Mouse (Mus musculus): ENCODE data around the gene Mcrip2.

The Mcrip2 gene
- long read RNA-seq, experiment 1, transcript Mcrip2-201 (5 exons, 842 nt): major isoform, 114 of 162 reads
- long read RNA-seq, experiment 1, transcript Mcrip2-206 (6 exons, 945 nt): minor isoform, 8 of 162 reads
- long read RNA-seq, experiment 1, partial matches to known transcripts: 31 of 162 reads
- long read RNA-seq, experiment 1, other reads (novel, unspliced or antisense): 8 of 162 reads
- long read RNA-seq, experiment 2, transcript Mcrip2-201 (5 exons, 842 nt): major isoform, 169 of 242 reads
- long read RNA-seq, experiment 2, transcript Mcrip2-206 (6 exons, 945 nt): minor isoform, 7 of 242 reads
- long read RNA-seq, experiment 2, partial matches to known transcripts: 38 of 242 reads
- long read RNA-seq, experiment 2, other reads (novel, unspliced or antisense): 22 of 242 reads

DNA sequence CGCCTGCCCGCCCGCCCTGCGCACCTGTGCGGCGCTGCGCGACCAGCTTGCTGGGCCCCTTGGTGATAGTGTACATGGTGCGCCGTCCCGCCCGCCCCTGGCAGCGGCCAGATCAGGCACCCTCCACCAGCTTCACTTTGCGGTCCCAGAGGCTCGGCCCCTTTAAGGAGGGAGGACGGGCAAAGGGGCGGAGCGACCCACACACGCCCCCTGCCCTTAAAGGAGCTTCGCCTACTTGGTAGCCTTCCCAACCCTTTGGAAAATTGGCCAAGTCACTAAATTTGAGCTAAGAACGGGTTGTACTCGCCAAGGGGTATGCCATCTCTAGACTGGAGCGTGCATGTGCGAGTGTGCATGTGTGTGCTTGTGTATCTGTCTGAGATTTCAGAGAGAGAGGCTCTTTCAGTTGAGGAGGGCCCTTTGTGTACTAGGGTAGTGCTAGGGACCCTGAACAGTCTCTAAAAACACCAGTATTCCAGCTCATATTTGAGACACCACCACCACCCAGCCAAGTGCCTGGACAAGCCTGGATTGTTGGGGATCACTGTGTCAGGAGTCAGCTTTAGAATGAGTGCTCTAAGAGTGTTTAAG lies at the start of gene Mcrip2:
Gene Mcrip2 (minus strand): TSS at position 164 of the 591 bp plus-strand sequence.
- intact Hi-C loops (cut with DNase I): no loop called here

DNA sequence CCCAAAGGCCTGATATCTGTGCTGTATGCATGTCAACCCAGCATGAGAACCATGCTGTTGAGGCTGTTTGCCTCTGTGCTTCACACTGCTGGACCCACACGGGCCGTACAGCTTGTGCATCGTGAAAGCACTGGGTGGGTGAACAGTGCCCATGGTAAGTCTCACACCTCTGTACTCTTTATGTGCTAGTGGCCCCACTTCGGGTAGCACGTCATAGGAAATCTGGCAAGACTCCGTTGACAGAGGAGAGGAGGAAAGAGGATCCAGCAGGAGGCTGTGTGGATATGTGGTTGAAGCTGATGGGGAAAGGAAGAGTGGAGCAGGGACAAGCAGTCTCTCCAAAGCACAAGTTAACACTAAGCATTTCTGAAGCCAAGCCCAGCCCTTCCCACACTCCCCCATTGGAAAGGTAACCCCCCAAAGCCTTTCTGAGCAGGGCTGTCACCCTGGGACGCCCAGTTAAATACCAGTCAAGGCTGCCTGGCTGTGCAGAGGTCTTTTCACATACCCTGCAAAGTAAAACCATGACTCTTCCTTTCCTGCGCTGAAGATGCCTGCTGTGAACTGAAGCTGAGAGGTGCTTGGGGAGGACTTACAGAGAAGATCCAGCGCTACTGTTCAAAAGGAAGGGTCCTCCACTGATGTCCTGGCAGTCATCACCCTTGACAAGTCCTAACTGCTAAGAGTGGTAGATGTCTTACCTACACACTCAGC lies 49.6 kb upstream of the Mcrip2 start:
- intact Hi-C loops (cut with DNase I): no loop called here

DNA sequence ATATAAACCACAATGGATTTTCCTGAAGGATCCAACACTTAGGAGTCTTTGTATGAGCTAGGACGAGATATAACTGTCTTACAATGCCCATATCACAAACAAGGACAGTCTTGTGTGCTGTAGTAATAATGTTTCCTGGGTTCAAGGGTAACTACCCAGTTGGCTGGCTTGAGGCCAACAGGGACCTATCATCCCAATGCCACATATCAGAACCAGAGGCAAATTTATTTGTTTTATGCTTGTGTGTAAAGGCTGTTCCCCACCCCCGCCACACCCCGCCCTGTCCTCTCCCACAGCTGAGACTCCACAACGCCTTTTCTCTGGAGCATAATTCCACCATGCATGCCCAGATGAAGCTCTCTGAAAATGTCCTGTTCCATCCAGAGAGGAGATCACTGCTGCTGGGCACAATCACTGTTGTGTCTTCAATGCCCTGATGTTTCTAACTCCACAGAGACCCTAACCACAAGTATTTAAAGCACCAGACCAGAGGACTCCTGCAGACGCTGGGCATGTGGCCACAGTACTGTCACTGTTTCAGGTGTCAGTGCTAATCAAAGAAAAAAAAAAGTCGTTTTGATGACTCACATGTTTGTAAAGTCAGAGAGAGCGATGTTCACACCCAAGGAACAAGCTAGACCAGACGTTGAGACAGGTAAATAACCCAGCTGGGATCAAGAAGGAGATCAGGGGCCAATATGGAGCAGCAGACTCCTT lies 48.5 kb upstream of the Mcrip2 start:
- intact Hi-C loops (cut with DNase I): no loop called here

DNA sequence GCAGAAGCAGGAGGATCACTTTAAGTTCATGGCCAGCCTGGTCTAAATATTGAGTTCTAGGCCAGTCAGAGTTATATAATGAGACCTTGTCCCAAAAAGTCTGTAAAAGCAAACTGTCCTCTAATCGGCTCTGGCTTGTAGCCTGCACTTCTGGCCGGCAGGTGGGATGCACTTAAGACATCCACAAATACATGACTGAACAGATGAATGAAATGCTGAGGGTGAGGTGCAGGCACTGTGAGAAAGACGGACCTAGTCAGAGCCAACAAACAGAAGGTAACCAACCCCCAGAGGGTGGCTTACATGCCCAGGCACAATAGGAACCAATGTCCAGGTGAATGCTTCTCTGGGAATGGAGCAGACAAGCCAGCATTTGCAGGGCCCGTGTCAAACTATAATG lies 45.7 kb upstream of the Mcrip2 start:
- intact Hi-C loops (cut with DNase I): no loop called here

DNA sequence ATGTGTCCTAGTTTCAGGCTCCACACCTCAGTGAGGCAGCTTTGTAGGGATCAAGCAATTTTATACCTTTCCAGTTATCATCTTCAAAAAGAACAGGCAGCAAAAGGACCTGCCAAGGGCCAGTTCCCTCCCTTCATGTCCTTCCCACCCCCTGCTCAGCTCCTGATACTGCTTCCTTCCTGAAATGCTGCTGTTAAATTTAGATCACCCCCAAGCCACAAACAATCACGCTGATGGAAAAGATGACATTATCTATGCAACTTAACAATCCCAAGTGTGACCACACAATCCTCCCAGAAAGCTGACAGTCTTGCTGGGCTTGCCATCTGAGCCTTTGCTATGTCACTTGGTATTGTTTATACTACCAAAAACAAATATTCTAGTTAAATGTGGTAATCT lies 45.3 kb upstream of the Mcrip2 start:
- intact Hi-C loops (cut with DNase I): no loop called here

DNA sequence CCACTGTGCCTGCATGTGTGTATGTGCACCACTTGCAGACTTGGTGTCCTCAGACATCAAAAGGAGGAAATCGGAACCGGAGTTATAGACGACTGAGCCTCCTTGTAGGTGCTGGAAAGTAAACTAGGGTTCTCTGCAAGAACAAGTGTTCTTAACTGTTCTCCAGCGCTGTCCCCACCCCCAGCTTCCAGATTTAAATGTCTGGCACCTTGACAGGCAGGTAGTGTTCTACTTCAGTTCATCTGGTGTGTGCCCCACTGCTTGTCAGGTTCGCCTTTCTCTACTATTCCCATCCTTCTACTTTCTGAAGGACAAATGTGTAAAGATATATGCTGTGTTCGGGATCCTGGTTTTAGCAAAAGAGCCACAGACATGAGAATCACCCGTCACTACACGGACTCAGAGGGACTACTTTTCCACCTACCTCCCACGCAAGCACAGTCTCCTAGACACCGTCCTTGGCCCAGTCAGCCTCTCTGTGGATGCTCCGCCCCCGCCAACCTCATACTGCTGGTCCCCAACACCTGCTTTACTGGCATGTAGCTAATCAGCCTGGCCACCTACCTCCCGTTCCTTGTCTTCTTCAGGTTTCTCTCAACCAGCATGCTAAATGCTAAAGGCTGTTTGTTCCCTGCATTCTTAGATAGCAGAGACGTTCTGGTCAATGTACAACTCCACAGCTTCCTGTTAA lies 44.8 kb upstream of the Mcrip2 start:
- intact Hi-C loops (cut with DNase I): no loop called here

DNA sequence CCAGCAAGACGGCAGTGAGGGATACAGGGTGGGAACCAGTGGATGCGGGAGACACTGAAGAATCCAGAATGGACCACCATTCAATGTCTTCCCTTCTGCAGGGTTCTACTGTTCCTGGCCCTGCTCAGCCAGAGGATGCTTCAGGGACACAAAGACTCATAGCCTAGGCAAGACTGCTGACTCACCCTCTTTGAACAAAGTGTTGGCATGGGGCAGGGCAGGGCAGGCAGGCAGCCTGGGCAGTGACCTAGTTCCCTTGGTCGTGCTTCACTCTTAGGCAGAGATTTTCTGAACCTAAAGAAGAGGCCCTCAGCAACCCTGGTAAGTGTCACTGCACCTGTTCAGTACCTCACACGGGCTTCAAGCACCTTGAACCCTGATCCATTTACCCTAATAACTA lies 43.3 kb upstream of the Mcrip2 start:
- intact Hi-C loops (cut with DNase I): no loop called here

DNA sequence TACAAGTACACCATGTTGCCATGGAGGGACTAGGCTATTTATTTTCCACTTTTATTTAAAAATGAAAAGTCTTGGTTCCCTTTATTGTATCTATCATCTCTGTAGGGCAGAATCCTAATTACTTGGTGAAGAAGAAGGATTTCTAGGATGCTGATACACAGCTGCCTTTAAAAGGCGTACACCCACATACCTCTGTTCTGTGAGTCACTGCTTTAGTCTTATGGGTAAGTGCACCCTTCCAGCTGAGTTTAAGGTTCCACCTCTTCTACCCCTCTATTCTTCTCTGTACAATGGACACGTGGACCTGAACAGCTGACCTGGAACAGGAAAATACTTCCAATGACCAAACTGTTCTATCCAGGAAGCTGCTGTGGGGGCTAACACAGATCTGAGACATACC lies 39.1 kb upstream of the Mcrip2 start:
- intact Hi-C loops (cut with DNase I): no loop called here

DNA sequence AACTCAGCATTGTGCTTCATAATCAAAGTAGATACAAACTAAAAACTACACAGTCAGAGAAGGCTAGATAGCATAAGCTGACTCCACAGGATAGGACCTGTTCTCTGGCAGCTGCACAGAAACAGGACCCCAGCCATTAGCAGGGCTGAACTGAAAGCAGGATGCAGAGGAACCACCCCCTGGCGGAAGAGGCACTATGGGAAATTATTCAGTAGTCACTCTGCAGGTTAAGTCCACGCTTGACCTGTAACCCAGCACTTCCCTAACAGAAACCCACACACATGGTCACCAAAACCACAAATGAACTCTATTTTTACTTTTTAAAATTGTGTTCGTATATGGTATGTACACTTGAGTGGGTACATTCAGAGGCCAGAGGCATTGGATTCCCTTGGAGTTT lies 34.5 kb upstream of the Mcrip2 start:
- intact Hi-C loops (cut with DNase I): no loop called here

DNA sequence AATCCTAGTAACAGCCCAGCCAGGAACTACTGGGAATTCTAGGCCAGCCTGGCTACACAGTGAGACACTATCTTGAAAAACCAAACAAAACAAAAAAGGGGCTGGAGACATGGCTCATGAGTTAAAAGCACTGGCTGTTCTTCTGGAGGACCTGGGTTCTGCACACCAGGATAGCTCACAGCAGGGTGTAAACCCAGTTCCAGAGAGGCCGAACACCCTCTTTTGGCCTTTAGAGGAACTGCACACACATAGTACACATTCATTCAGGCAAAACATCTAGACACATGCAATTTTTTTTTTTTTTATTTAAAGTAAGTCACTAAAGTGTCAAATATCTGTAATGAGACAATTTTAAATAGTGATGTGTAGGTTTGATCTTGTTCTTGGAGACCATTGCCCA lies 31.6 kb upstream of the Mcrip2 start:
- intact Hi-C loops (cut with DNase I): no loop called here

DNA sequence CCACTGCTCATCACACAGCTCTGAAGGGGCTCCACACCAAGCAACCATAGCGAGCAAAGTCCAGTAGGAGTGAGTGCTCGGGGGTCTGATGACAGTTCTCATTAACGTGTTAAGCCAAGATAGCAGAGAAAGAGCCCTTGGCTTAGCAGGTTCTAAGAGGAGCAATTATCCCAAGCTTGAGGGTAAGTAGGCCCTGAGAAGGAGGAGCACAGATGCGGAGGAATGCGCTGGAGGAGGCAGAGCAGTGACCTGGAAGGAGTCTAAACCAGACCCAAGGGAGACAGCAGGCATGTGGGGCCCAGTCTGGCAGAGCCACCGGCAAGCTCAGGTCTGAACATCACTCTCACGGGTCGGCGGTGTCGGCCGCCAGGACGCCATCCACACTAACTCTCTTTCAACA lies 27.3 kb upstream of the Mcrip2 start:
- intact Hi-C loops (cut with DNase I): loop anchor here (10.0 kb wide), 1 partner anchor 199 kb away; the partner anchor contains the start of genes Decr2 and Nme4

DNA sequence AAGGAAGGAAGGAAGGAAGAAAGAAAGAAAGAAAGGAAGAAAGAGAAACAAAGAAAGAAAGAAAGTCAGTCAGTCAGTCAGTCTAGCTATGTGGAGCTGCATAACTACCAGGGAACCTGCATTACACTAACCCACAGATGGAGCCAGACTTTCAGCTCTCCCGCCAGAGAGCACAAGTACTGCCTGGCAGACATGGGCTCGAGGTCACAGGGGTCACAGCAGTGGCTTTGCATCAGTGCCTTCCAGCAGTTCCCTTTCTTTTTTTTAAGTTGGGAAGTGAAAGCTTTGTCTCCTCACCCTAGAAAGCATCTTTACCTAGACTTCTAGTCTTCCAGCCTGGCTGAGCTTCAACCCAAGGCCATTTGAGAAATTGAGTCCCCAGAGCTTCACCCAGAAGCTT lies 26.9 kb upstream of the Mcrip2 start:
- intact Hi-C loops (cut with DNase I): loop anchor here (10.0 kb wide), 1 partner anchor 199 kb away; the partner anchor contains the start of genes Decr2 and Nme4

DNA sequence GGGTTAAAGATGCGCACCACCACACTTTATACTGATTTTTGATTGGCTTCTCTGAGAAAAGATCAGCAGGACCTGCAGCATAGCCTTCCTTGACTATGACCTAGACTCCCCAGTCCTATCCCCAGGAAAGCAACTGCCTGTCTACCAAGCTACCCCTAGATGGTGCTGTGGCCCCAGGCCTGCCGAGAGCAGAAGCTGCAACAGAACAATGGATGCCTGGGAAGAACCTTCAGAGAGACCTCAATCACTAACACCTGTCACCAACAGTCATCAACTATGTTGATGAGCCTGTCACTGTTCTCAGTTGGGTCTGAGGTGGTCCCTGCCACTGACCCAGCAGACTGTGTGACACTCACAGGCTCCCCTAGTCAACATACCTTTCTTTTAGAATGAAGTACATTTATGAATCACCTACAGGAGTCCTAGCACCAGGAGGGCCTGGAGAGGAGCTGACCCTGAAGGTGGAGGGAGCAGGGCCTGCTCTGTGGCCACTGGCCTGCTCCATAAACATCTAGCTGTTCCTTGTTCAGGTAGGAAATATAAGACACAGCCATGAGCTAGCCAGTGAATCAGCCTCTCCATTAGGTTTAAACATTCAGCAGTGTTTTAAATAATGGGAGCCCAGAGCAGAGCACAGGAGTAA lies 25.5 kb upstream of the Mcrip2 start:
- intact Hi-C loops (cut with DNase I): loop anchor here (5.0 to 10.0 kb wide), 3 partner anchors 33 to 201 kb away; partner anchors contain the start of genes Decr2 and Nme4

DNA sequence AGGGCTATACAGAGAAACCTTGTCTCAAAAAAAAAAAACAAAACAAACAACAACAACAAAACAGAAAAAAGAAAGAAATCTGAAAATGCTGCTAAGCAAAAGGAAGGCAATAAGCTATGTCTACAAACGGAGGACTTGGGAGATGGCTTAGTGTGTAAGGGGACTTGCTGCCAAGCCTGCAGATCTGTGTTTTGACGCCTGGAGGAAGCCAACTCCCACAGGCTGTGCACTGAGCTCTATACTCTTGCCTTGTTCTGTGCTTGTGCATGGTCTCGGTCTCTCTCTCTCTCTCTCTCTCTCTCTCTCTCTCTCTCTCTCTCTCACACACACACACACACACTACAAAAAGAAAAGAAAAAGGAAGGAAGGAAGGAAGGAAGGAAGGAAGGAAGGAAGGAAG lies 20.3 kb upstream of the Mcrip2 start:
- intact Hi-C loops (cut with DNase I): no loop called here

DNA sequence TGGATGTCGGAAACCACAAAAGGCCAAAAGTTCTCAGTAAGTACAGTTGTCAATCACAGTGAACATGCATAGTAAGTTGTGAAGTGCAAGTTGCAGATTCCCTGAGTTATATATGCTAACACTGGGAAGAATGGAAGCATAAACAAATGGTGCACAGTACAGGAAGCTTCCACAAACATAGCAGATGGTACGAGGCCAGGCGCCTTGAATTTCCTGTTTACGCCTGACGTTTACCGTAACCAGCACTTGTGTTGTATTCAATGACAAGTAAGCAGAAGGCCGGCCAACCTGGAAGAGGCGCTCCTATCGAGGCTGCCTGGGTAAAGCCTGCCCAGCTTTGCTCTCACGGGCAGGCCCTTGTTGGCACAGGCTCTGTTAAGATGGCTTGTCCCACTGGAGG lies 18.9 kb upstream of the Mcrip2 start:
- intact Hi-C loops (cut with DNase I): no loop called here

DNA sequence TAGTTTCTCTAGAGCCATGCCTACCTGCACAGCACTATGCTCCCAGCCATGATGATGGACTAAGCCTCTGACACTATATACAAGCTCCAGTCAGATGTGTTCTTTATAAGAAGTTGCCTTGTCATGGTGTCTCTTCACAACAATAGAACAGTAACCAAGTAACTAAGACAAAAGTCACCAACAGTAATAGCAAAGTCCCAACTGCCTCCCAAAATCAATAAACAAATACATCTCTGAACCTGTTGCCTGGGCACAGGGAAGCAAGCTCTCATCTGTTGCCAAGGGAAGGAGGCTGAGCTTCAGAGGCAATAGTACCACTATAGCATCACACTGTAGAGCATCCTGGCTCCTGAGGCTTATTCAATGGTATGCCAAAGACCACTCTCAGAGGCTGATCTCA lies 18.2 kb upstream of the Mcrip2 start:
- intact Hi-C loops (cut with DNase I): no loop called here

DNA sequence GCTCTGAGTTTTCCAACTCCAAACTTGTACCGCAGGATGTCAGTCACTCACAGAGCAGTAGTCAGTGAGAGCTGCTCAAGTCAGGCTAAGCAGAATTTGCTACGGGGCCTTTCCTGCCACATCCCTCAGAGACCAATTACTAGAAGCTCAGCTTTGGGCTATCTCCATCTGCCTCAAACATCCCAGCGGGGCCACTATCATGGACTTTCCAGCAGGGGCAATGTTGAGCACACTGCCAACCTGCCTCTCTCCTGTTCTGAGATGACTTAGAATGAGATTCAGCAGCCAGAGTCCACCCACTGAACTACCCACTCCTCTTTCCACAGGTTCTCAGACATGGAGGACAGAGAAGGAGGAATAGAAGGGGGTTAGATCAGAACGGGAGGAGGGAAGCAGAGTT lies 17.1 kb upstream of the Mcrip2 start:
- intact Hi-C loops (cut with DNase I): no loop called here

DNA sequence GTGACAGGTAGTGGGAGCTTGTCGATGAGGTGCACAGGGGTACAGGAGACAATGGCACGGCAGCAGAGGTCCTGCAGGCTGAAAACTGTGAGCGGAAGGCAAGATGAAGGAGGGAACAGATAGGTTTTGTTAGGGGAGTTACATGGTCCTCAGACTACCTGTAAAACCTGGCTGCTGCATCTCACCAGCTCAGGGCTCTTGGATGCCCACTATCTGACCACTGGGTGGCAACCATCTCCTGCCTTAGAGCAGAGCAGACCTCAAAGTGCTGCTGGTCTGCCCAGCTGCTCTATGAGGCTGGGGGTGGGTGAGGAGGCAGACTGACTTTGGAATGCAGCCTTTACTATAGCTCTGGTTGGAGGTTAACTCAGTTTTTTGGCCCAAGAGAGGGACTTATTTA lies 15.3 kb upstream of the Mcrip2 start:
- intact Hi-C loops (cut with DNase I): loop anchor here (5.0 kb wide), 1 partner anchor 103 kb away; the partner anchor contains the start of gene Capn15

DNA sequence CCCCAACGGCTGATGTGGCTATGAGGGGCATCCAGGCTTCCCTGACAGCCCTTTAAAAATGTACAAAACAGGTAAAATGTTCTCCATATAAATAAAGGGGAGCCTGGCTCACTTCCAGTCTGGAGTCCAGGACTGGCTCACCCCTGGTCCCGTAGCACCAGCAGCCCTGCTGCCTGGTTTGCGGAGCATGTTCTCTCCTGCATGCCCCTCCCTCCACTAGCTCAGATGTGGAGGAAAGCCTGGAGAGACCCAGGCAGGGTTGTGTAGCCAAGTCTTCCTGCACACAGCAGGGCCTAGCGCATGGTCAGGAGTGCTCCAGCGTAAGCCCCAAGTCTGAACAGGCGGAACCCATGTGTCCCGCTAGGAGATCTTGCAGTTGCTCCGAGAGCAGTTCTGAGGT lies 14.7 kb upstream of the Mcrip2 start:
- intact Hi-C loops (cut with DNase I): loop anchor here (5.0 kb wide), 1 partner anchor 104 kb away; the partner anchor contains the start of gene Capn15

DNA sequence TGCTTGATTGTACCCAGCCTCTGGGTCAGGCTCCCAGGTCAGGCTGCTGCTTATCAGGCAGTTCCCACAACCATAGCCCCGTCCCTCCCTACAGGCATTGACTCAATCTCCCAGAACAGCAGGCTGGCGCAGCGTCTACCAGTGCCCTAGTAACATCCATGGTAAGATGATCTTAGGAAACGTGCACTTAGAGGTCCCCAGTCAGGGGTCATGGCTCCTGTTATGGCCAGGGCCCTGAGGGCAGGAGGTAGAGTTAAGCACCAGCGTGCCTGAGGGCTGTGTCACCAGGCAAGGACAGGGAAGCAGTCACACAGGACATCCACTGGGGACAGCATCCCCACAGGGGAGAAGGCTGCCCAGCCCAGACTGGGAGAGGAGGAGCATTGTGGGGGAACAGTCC lies 13.7 kb upstream of the Mcrip2 start:
- intact Hi-C loops (cut with DNase I): loop anchor here (5.0 kb wide), 1 partner anchor 105 kb away; the partner anchor contains the start of gene Capn15
